Mouse (Mus musculus) small intestine, adult 2 months (tissue): ENCODE measurements around the gene Prokr2. TPM values are rescaled to one million over a fixed set of nuclear protein-coding genes. Genes with fewer than 3 reads are reported as not detected.

Experiments used
- H3K27ac ChIP-seq: fragments of 200-500 bp; 2 replicates; pipeline ENCODE4 v1.5.1; 2012; ENCODE audit warnings: low read depth, low read length, control low read depth, inconsistent platforms; ENCODE audit not compliant: insufficient read depth
- H3K27me3 ChIP-seq: fragments of 200-500 bp; 2 replicates; pipeline ENCODE4 v1.6.1; 2012; ENCODE audit warnings: mild to moderate bottlenecking, moderate library complexity, low read length, inconsistent platforms; ENCODE audit not compliant: control insufficient read depth, insufficient read depth
- H3K36me3 ChIP-seq: fragments of 200-500 bp; 2 replicates; pipeline ENCODE4 v1.6.1; 2012; ENCODE audit warnings: mild to moderate bottlenecking, low read length, control low read depth, inconsistent platforms; ENCODE audit not compliant: control insufficient read depth, insufficient read depth
- H3K4me1 ChIP-seq: fragments of 200-500 bp; 2 replicates; pipeline ENCODE4 v1.6.1; 2012; ENCODE audit warnings: low read length, inconsistent platforms, mixed read lengths; ENCODE audit not compliant: control insufficient read depth, insufficient read depth, insufficient read length
- H3K4me3 ChIP-seq: fragments of 200-500 bp; 2 replicates; pipeline ENCODE4 v1.5.1; 2012; ENCODE audit warnings: low read depth, mild to moderate bottlenecking, control low read depth, inconsistent platforms, low read length, moderate library complexity
- CTCF ChIP-seq: fragments of 200-500 bp; IDR thresholded peaks from 2 replicates; pipeline ENCODE4 v1.5.1; 2012; ENCODE audit warnings: low read depth, mild to moderate bottlenecking, control low read depth, inconsistent platforms, low read length, moderate library complexity, mixed read lengths; ENCODE audit not compliant: insufficient replicate concordance, insufficient read length; ENCODE audit errors: extremely low read depth
- POLR2A ChIP-seq: fragments of 200-500 bp; IDR thresholded peaks from 2 replicates; pipeline ENCODE4 v1.6.1; 2012; ENCODE audit warnings: low read depth, mild to moderate bottlenecking, control low read depth, inconsistent platforms, low read length, moderate library complexity
- WGBS: fragments of 180-500 bp; shearing (Covaris S2); methylation state at CpG from one replicate; pipeline ENCODE4 v1.1.7; 2018; 5-methylcytosine and 5-hydroxymethylcytosine counted together
- polyA plus RNA-seq: library from polyadenylated mRNA; depleted of rRNA; stranded (reverse); fragments of >200 nt; gene quantifications from 2 replicates; pipeline ENCODE4 v1.2.3, GENCODE M21; 2012

The Prokr2 gene
- polyA plus RNA-seq, 1 experiment = 0.03 TPM

DNA sequence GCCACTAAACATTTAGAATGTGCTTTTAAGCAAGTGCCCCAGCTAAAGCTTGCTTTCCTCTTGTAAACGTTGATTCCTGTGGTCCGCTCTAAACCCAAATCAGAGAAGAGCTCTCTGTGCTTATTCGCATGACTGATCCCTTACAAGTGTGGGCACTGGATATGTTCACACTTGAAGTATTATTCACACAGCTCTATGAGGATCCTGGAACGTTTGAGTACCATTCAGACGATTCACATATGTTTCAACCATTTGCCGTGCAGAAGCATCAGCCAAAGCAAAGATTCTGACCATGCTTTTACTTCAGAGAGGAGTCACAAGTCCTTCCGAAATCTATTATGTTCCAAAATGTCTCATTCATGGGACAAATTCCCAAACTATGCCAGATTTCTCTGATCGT lies 12.9 kb upstream of the Prokr2 start:
- no peak overlapping the region for H3K27ac ChIP-seq
- no peaks in the 10 kb centered on the region for H3K27me3 ChIP-seq
- TF ChIP-seq POLR2A = no peak
- no peak for TF ChIP-seq CTCF
- H3K4me1 ChIP-seq = no peaks in the 10 kb centered on the region
- whole genome bisulfite sequencing = 85% methylated on average over 8 of the region's 8 CpGs
- H3K36me3 ChIP-seq = no peaks in the 10 kb centered on the region
- no peak overlapping the region for H3K4me3 ChIP-seq

DNA sequence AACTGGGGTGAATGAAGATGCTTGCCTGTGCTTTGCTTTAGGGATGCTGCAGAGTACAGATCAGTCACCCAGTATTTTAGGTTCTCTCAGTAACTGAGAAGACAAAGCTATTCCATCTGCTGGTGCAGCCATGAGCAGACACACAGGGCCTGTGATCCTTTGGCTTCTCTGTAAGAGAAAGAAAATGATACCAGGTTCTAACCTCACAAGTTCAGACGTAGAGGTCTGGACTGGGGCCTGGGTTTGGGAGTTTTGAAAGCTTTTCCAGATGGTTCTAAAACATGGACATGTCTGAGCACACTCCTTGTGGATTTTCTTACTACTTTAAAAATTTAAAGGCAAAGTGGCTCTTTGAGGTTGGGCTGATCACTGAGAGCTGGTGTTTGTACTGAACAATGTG lies 10.5 kb upstream of the Prokr2 start:
- 63% methylated on average over 1 of the region's 1 CpGs for WGBS
- Histone ChIP-seq H3K36me3 (no peaks in the 10 kb centered on the region), H3K4me1 (no peaks in the 10 kb centered on the region), H3K27ac (no peak overlapping the region), H3K4me3 (no peak overlapping the region), H3K27me3 (no peaks in the 10 kb centered on the region)
- TF ChIP-seq CTCF (no peak), POLR2A (no peak)

DNA sequence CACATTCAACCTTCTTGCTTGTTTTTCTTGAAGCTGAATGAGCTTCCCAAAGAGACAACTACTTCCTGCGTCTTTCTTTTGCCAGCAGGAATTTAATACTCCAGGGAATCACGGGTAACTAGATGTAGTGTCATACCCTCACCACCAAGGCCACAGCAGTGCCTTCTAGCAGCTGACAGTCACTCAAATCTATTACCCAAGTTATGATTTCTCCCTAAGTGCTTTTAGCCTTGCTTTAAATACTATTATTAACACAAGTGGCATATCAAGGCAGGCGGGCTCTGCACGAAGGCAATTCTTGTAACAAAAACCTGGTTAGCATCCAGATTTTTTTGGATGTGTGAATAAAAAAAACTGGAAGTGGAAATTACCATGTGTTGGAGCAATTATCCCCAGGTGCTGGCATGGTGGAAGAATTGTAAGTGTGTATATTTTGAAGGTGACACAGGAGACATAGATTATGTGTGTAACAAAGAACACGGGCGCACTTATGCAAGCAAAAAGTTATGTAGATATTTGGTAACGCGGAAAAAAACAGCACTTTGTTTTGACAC lies 5.4 kb upstream of the Prokr2 start:
- Histone ChIP-seq H3K27me3 (no peaks in the 10 kb centered on the region), H3K27ac (no peak overlapping the region), H3K4me3 (no peak overlapping the region), H3K36me3 (no peaks in the 10 kb centered on the region), H3K4me1 (no peaks in the 10 kb centered on the region)
- TF ChIP-seq POLR2A = no peak
- TF ChIP-seq CTCF = no peak
- 84% methylated on average over 8 of the region's 8 CpGs for WGBS

DNA sequence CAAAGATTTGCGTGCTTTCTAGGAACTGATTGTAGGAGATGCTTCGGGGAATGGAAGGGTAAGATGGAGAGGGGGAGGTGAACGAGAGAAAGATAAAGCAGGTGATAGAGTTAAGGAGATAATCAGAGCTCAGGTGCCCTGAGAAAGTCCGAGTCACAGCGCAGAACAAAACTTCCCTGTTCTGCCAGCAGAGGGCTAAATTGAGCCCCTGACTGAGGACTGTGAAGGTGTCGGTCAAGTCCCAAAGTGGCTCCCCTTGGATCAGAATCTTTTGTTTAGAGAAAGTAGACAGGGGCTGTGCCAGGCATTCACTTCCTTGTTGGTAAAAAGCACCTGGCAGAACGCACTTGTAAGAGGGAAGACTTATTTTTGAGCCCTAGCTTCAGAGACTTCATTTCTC lies 4.3 kb upstream of the Prokr2 start:
- WGBS = 20% methylated on average over 7 of the region's 7 CpGs

DNA sequence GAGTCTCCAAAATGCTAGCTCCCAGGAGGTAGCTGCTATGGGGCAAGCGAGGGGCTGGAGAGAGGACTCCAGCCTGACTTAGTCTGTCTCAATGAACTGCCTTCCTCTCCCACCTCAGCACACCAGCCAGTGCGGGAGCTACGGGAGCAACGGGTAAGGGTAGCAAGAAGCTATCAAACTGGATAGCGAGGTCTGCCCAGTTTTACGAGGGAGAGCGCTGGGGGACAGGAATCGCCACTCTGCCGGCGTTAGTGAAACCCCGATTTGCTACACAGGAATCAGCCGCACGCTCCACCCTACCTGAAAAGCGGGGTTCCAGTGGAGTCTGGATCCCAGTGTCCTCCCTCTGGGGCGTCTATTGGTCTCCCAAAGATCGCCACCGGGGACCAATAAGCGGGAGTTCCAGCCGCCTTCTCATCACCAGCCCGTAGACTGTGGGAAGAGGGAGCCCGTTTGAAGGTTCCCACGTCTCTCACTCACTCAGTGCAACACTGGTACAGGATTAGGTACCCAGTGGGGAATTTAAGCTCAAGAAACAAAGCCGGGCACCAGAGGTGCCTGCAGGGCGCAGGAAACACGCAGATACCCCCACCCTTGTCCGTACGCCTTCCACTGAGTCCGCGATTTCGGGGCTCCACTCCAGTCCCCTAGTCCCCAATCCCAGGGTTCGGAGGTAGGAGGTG lies 595 bp downstream of the Prokr2 start:
- WGBS = 2% methylated on average over 31 of the region's 31 CpGs
- no peak for TF ChIP-seq POLR2A
- H3K36me3 ChIP-seq = no peaks in the 10 kb centered on the region
- peaks cover 6% of the 10 kb centered on the region for H3K4me1 ChIP-seq
- no peak overlapping the region for H3K27ac ChIP-seq
- H3K27me3 ChIP-seq = peaks cover 14% of the 10 kb centered on the region
- peak overlapping the region; percentile 40 for H3K4me3 ChIP-seq

More for the DNA sequence above, 4.3 kb upstream of the Prokr2 start:
- Histone ChIP-seq H3K4me1 (peaks cover 5% of the 10 kb centered on the region), H3K36me3 (no peaks in the 10 kb centered on the region), H3K4me3 (no peak overlapping the region), H3K27me3 (peaks cover 9% of the 10 kb centered on the region), H3K27ac (no peak overlapping the region)
- TF ChIP-seq CTCF (peak; percentile 47; the same call in 1 of the 2 replicates), POLR2A (no peak)

DNA sequence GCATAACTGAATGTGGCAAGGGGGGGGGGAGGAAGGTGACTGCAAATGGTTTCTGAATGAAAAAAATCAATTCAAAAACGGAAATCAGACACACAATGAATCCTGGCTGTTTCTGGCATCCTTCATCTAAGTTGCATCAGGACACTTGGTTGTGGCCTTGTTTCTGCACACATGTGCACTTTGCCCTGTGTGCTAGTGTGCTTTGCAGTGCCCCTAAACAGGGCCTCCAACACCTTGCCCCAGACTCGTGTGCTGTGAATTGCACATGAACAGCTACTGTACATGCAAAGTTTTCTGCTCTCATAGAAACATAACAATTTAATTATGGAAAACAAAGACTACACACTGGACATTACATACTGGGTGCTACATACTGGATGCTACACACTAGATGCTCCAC lies 2.9 kb downstream of the Prokr2 start:
- WGBS = 44% methylated on average over 2 of the region's 2 CpGs
- no peak overlapping the region for H3K4me3 ChIP-seq
- no peaks in the 10 kb centered on the region for H3K36me3 ChIP-seq
- H3K27me3 ChIP-seq = peaks cover 14% of the 10 kb centered on the region
- no peak overlapping the region for H3K27ac ChIP-seq
- TF ChIP-seq CTCF (no peak), POLR2A (no peak)
- H3K4me1 ChIP-seq = peaks cover 6% of the 10 kb centered on the region

DNA sequence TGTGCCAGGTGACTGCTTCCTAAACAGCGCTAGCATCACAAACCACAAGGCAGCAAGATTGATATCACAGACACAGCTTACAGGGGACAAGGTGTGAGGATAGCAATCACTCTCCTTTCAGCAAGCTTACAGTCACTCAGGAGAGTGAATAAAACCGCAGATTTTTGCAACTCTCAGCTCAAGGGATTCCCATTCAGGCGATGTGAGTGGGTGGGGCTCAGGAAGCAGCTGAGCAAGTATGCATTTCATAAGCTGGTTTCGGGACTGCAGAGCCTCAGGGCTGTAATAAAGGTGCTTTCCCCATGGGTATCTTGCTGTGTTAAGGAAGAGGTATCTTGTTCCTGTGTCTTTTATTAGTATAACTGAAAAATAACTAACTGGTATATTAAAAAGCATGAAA lies 5.6 kb downstream of the Prokr2 start:
- WGBS = 39% methylated on average over 4 of the region's 4 CpGs
- H3K36me3 ChIP-seq = no peaks in the 10 kb centered on the region

More for the DNA sequence above, 5.6 kb downstream of the Prokr2 start:
- 0 out of 2 replicates have a peak, but pooled peaks cover 3% of the 10 kb centered on the region for H3K4me1 ChIP-seq
- TF ChIP-seq POLR2A (no peak), CTCF (no peak)
- no peak overlapping the region for H3K4me3 ChIP-seq
- peaks cover 6% of the 10 kb centered on the region; the same call in 1 of the 2 replicates for H3K27me3 ChIP-seq
- no peak overlapping the region for H3K27ac ChIP-seq
